In the genomic region with DNA sequence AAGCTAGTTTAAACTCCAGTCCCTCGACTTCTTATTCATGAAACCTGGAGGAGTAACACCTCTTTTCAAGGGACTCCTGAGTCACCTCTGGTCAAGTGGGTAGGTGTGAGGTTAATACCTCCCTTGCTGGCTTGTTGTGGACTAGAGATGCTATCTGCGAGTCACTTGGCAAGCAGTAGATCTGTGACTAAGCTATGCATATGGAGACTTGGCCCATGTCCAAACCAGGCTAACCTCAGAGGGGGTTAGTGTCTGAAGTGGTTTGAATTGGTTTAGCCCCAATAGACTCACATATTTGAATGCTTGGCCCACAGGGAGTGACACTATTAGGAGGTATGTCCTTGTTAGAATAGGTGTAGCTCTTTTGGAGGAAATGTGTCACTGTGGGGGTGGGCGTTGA, we compare ENCODE assay signal across 15 mouse cellular contexts.
DNase-seq lines count a peak whose midpoint lies in the region; ATAC-seq and TF ChIP-seq lines count a peak whose summit lies in the region.
"Had no signal": no experiment of that assay in that cellular context is flagged by ENCODE, and none has a peak within 500 bp of the region (broad histone marks: within the 10 kb centered on the region; RNA-seq: fewer than 3 reads in every experiment).

No protein-coding gene starts in this region.

- no peak overlapping the region for H3K4me3 ChIP-seq in left cerebral cortex, adult 2 months
- no peak overlapping the region for H3K4me3 ChIP-seq in C2C12 (ENCODE audit: insufficient read depth, poor library complexity, severe bottlenecking)
- H3K4me3 ChIP-seq: limb, embryonic 15.5 days; midbrain, embryonic 10.5 days; myocyte had no signal

- H3K36me3 ChIP-seq in C2C12 (ENCODE audit: control insufficient read depth, insufficient read depth) = no peaks in the 10 kb centered on the region
- H3K36me3 ChIP-seq: G1E; limb, embryonic 15.5 days; midbrain, embryonic 10.5 days had no signal

- TF ChIP-seq CTCF in left cerebral cortex, adult 2 months (IDR thresholded peaks at IDR 0.05) = no peak
- no peak for TF ChIP-seq CTCF in C2C12 (IDR thresholded peaks at IDR 0.05; ENCODE audit: control insufficient read depth, insufficient read depth, insufficient read length)

- no peaks in the 10 kb centered on the region for H3K79me2 ChIP-seq in C2C12 (ENCODE audit: control insufficient read depth, insufficient read depth)

- intact Hi-C loops in left cerebral cortex, postnatal 4 days (cut with DNase I) = no loop called here
- intact Hi-C loops in left cerebral cortex, adult 2 months (cut with DNase I) = no loop called here
- intact Hi-C loops in left cerebral cortex, postnatal 36 days (cut with DNase I) = no loop called here

- peak; percentile 52 for ATAC-seq in inflammation-experienced regulatory T-cells, adult 6 months

- H3K27me3 ChIP-seq in C2C12 (ENCODE audit: control insufficient read depth, insufficient read depth, insufficient read length) = no peaks in the 10 kb centered on the region

- H3K79me3 ChIP-seq in C2C12 (ENCODE audit: low read depth) = no peaks in the 10 kb centered on the region

- no peak overlapping the region for H3K27ac ChIP-seq in left cerebral cortex, adult 2 months
- H3K27ac ChIP-seq: kidney, postnatal 0 days; limb, embryonic 15.5 days; midbrain, embryonic 10.5 days had no signal

- no peak overlapping the region for H3ac ChIP-seq in C2C12 (ENCODE audit: control insufficient read depth, insufficient read length, low read depth)

- peak; percentile 46 for DNase-seq in left cerebral cortex, postnatal 4 days
- DNase-seq in left cerebral cortex, adult 2 months (ENCODE audit: extremely low spot score in 1 of 2, low spot score in 2 of 2) = no peak
- peak; percentile 83 for DNase-seq in Muller cell, postnatal 12 days (ENCODE audit: inconsistent ontology term)
- no peak for DNase-seq in left cerebral cortex, postnatal 36 days (ENCODE audit: low spot score in 2 of 2)
- no peak for DNase-seq in cerebellum, adult 11-12 months
- DNase-seq: cerebellum, adult 8-10 months; lung, adult 2 months; right cerebral cortex, postnatal 14 days had no signal

TF ChIP-seq in C2C12, 6 proteins besides CTCF, POLR2A, EP300 and RAD21:
- TF ChIP-seq MYOD1 (IDR thresholded peaks at IDR 0.05; ENCODE audit: control insufficient read depth, insufficient read length, low read depth) = peak; percentile 15
- TF ChIP-seq FOSL1 (IDR thresholded peaks at IDR 0.05; ENCODE audit: insufficient read depth, low read length, poor library complexity, severe bottlenecking) = no peak

Comparison
In these comparisons a context has a peak if more than half of its experiments do, and no peak if none do; other contexts are left out.
1. DNase-seq: peak in left cerebral cortex, postnatal 4 days (single experiment) and Muller cell, postnatal 12 days (single experiment); none in left cerebral cortex, adult 2 months (0 of 2), left cerebral cortex, postnatal 36 days (0 of 2) and cerebellum, adult 11-12 months (single experiment).